Mouse (Mus musculus): ENCODE measurements around the gene Ppp2r5a. TPM values are rescaled to one million over a fixed set of nuclear protein-coding genes. Genes with fewer than 3 reads are reported as not detected.

Gene Ppp2r5a
- total RNA-seq, 4 experiments from 2014 or later, result 62.4 to 75.3 (median 67.2) TPM

- no peak for DNase-seq (ENCODE audit: low spot score in 2 of 2)
Observed at GRCm38 (mm10) chr1:191381955-191382736, 20.9 kb downstream of the Ppp2r5a start.

DNA sequence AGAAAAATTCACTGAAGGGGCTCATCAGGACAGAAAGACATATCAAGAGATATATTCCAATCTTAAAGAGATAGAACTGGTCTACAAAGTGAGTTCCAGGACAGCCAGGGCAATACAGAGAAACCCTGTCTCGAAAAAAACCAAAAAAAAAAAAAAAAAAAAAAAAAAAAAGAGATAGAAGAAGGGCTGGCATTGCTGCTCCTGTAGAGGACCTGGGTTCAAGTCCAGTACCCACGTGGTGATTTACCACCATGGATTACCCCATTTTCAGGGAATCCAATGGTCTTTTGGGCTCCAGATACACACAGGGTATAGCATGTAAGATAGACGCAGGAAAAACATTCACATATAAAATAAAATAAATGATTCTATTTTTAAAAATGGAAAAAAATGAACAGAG lies 22.2 kb downstream of the Ppp2r5a start:
- DNase-seq (ENCODE audit: low spot score in 2 of 2), result no peak

DNA sequence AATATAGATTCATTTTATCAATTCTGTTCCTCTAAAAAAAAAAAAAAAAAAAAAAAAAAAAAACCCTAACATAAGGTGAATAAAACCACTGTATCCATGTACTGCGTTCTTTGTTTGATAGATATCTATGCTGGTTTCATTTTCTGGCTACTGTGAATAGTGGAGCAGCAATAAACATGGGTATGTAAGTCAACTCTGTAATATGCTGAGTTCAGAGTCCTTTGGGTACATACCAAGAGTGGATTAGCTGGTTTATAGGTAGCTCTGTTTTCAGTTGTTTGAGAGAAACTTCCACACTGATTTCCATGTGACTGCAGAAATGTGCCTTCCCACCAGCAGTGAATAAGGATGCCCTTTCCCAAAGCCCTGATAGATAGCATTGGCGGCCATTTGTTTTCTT lies 25.0 kb downstream of the Ppp2r5a start:
- DNase-seq (ENCODE audit: low spot score in 2 of 2), result no peak

GRCm38 (mm10) chr1:191375644-191375998 lies 27.5 kb downstream of the Ppp2r5a start:
- DNase-seq (ENCODE audit: low spot score in 2 of 2), result no peak

GRCm38 (mm10) chr1:191374993-191375643 lies 28.0 kb downstream of the Ppp2r5a start:
- no peak for DNase-seq (ENCODE audit: low spot score in 2 of 2)

DNA sequence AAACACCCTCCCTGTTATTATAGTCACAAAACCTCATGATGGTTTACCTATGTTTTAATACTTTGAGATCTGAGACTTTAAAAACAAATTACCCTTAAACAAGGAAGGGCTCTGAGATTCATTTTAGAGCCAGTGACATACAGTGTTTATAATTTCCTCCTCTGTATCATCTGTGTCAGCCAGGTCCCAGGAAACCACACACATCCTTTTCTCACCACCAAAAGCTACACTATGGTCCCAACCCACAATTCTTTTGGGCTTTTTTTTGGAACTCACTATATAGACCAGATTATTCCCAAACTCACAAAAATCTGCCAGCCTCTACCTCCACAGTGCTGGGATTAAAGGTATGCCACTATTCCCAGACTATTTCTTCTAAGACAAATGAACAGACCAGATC lies 33.9 kb downstream of the Ppp2r5a start:
- DNase-seq (ENCODE audit: low spot score in 2 of 2), result no peak

- DNase-seq (ENCODE audit: low spot score in 2 of 2), result no peak
Observed at GRCm38 (mm10) chr1:191368193-191368592, 34.9 kb downstream of the Ppp2r5a start.

GRCm38 (mm10) chr1:191364477-191364876 lies 38.6 kb downstream of the Ppp2r5a start:
- no peak for DNase-seq (ENCODE audit: low spot score in 2 of 2)

- no peak for DNase-seq (ENCODE audit: low spot score in 2 of 2)
Observed at GRCm38 (mm10) chr1:191362412-191362811, 40.7 kb downstream of the Ppp2r5a start.

GRCm38 (mm10) chr1:191359478-191359877 lies 43.6 kb downstream of the Ppp2r5a start:
- DNase-seq (ENCODE audit: low spot score in 2 of 2), result no peak

DNA sequence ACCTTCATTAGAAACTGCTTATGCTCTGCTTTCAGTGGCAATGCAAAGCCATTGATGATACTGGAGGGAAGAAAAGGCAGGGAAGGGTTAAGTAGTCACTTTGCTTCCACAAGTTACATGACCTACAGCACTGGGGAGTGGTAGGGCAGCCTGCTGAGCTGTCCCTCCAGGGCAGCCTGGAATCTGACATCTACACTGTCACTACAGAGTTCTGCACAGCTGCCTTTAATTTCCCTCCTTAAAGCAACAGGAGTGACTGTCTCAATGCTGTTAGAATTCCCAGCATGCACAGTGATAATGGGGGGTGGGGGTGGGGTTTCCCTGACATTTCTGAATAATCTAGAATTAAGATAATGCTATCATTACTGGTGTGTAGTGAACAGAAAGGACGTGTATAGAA lies 46.1 kb downstream of the Ppp2r5a start:
- no peak for DNase-seq (ENCODE audit: low spot score in 2 of 2)

DNA sequence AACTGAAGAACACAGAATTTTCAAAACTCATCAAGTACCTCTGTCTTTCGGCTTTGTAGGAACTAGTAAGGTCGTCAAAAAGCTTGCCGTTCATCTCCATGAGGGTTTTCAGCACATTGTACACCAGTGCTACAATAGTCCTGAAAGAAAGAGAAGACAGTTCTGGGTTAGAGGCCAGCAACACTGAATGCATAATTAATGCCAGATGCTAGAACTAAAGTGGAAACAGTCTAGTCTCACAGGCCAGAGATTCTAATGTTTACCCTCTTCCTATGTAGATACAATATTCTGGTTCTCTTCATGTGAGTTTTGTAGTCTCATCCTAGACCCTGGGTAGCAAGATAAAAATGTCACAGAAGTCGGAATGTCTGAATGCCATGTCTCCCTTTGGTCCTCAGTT lies 49.2 kb downstream of the Ppp2r5a start:
- no peak for DNase-seq (ENCODE audit: low spot score in 2 of 2)

- DNase-seq (ENCODE audit: low spot score in 2 of 2), result no peak
Observed at GRCm38 (mm10) chr1:191352786-191353488, 50.1 kb downstream of the Ppp2r5a start.

GRCm38 (mm10) chr1:191350355-191350754 lies 52.7 kb downstream of the Ppp2r5a start:
- DNase-seq (ENCODE audit: low spot score in 2 of 2), result no peak

GRCm38 (mm10) chr1:191349486-191350037 lies 53.5 kb downstream of the Ppp2r5a start:
- no peak for DNase-seq (ENCODE audit: low spot score in 2 of 2)

DNA sequence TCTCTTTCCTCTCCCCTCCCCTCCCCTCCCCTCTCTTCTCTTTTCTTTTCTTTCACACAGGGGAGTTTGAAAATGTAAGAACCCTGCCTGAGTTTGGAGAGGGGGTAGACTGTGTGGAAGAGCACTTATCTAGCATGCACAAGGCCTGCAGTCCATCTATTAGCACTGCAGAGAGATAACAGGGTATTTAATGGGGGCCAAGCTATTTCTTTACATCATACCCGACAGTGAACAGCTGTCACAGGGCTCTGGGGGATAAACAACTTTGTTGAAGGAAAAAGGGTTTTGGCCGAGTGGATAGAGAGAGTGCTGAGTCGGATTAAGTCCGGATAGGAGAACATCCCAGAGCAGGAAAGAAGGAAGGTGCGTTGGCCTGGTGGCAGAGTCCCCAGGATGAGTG lies 54.1 kb downstream of the Ppp2r5a start:
- no peak for DNase-seq (ENCODE audit: low spot score in 2 of 2)

DNA sequence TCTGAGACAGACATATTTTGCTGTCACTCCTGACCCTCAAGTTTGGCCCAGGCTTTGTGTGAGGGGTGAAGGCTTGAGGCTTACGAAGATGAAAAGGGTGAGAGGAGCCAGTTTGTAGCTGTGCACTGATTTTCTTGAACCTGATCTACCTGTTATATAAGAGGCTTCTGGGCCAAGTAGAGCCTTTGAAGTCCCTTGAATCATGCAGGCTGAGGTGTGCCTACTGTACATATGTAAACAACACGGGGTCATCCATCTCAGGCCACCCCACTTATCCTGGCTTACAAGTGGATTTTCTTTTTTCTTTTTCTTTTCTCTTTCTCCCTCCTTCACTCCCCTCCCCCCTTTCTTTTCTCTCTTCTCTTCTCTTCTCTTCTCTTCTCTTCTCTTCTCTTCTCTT lies 54.5 kb downstream of the Ppp2r5a start:
- DNase-seq (ENCODE audit: low spot score in 2 of 2), result no peak

GRCm38 (mm10) chr1:191347602-191348001 lies 55.5 kb downstream of the Ppp2r5a start:
- no peak for DNase-seq (ENCODE audit: low spot score in 2 of 2)

DNA sequence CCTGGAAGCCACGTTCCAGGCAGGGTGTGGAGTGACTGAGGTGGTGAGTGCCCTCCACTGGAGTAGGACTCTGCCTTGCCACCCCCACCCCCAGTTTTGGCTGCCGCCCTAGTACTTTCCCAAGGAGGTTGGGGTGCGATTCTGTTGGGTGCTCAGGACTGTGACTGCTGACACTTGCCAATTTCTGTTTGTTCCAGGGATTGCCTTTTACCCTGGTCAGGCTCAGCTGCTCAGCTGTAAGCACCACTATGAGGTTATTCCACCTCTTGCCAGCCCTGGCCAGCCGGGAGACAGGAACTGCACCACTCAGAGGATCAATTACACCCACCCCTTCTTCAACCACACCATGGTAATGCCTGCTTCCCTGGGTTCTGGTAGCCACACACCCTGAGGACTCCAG lies 62.5 kb downstream of the Ppp2r5a start:
- no peak for DNase-seq (ENCODE audit: low spot score in 2 of 2)

DNA sequence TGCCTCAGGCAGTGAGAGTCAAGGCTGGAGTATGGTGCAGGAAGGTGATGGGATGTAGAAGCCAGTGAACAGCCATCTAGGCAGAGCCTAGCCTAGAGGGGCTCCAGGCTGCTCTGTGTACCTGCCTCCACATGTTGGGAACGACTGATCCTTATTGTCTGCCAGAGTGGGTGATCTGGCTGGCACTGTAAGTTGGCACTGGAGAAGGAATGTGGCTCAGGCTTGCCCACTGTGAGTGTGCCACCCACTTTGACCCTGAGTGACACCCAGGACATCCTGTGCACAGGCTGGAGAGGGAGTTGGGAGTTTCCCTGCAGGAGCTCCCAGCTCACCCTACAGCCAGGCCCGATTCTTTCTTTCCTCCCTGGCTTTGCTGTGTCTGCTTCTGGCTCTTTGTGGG lies 63.2 kb downstream of the Ppp2r5a start:
- no peak for DNase-seq (ENCODE audit: low spot score in 2 of 2)

DNA sequence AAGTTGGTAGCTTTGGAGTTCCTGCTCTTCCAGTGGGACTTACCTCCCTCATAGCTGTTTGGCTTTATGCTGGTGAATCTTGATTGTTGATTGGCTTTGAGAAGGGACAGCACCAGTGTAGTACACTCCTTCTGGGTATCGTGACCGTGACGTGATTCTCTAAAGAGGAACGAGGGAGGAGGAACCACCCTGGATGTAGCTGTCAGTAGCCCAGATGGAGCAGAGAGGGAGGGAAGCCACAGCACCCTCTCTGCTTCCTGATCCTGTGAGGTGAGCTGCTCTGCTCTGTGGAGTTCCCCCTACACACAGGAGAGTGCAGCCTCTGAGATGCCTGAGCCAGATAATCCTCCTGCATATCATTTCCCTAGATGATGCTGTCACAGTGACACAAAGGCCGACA lies 68.6 kb downstream of the Ppp2r5a start:
- DNase-seq (ENCODE audit: low spot score in 2 of 2), result no peak

GRCm38 (mm10) chr1:191330356-191330755 lies 72.7 kb downstream of the Ppp2r5a start:
- DNase-seq (ENCODE audit: low spot score in 2 of 2), result no peak
